Mouse (Mus musculus): ENCODE data around the gene Tmcc3. TPM values are rescaled to one million over a fixed set of nuclear protein-coding genes. Genes with fewer than 3 reads are reported as not detected.

The Tmcc3 gene
- polyA plus RNA-seq, 1 experiment from 2014 or later: 6.1 TPM

DNA sequence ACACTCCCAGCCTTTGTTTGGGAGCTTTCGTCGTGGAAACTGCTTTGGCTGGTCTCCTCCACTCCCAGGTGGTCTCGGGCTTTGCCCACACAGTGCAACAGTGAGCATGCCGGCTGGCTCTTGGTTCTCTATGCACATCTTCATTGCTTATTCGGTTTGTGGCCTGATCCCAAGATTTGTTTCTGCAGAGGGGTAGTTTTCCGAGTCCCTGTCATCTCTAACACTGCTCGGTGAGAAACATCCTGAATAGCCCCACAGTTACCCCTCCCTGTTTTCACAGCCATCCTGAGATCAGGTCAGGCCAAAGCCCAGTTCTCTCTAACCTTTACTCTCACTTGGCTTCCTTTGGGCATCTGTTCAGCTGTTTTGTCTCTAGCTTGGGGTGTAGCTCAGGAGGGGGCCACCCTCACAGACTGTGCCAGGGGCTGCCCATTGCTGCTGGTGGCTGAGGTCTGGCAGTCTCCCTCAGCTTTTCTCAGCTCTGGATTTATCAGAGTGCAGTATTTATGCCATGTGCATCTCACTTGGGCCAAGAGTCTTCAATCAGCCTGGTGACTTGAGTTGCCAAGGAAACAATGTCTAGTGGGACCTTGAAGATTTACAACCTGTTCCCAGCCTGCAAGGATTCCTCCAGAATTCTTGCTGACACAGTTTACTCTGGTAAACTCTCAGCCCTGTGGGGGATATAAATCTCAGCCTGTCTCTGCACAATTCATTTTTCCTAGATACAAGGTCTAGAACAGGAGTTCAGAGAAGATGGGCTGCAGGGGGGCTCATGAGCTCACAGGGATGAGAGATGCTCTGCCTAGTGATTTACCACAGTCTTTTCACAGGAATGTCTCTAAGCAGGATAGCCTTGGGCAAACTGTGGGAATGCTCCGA lies 102.3 kb downstream of the Tmcc3 start:
- peak; percentile 39; the same call in 1 of the 2 replicates for ATAC-seq (ENCODE audit: low FRiP score)
- no peak overlapping the region for H3K27ac ChIP-seq
- WGBS: 40% methylated on average over 8 of the region's 8 CpGs
- no peak overlapping the region for H3K4me3 ChIP-seq
- no peak overlapping the region for H3K9ac ChIP-seq
- peaks cover 26% of the 10 kb centered on the region for H3K4me1 ChIP-seq
- no peaks in the 10 kb centered on the region for H3K36me3 ChIP-seq
- no peaks in the 10 kb centered on the region for H3K9me3 ChIP-seq (replicated peaks)
- H3K4me2 ChIP-seq (replicated peaks): no peak overlapping the region
- H3K27me3 ChIP-seq: no peaks in the 10 kb centered on the region

GRCm38 (mm10) chr10:94415950-94416844 lies 104.4 kb downstream of the Tmcc3 start:
- no peaks in the 10 kb centered on the region for H3K36me3 ChIP-seq
- H3K4me1 ChIP-seq: peaks cover 26% of the 10 kb centered on the region
- peak overlapping the region; percentile 37 for H3K4me2 ChIP-seq (replicated peaks)
- 36% methylated on average over 22 of the region's 22 CpGs for WGBS
- no peak overlapping the region for H3K4me3 ChIP-seq
- no peaks in the 10 kb centered on the region for H3K27me3 ChIP-seq
- peak; percentile 27; the same call in 1 of the 2 replicates for ATAC-seq (ENCODE audit: low FRiP score)
- H3K9ac ChIP-seq: no peak overlapping the region
- H3K9me3 ChIP-seq (replicated peaks): no peaks in the 10 kb centered on the region
- 0 out of 2 replicates have a peak overlapping the region, but pooled peaks have one; percentile 1 for H3K27ac ChIP-seq

DNA sequence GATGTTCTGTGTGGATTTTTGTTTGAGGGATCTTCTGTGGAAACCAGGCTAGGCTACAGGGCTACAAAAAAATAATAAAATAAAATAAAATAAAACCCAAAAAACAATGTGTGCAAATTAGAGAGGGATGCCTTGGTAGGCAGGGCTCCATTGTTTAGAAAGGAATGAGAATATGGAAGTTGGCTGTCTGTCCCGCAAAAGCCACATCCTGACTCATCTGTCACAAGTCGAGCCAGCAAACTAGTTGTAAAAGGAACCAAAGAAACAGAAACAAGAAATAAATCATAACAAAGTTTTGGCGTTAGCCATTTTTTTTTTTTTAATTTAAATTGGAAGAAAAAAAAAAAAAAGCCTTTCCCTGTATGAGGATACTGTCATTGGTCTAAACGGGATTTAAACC lies 105.9 kb downstream of the Tmcc3 start:
- Histone ChIP-seq H3K9me3 (replicated peaks) (no peaks in the 10 kb centered on the region), H3K4me2 (replicated peaks) (no peak overlapping the region), H3K4me3 (no peak overlapping the region), H3K4me1 (peaks cover 26% of the 10 kb centered on the region), H3K27ac (no peak overlapping the region), H3K9ac (no peak overlapping the region), H3K27me3 (no peaks in the 10 kb centered on the region), H3K36me3 (no peaks in the 10 kb centered on the region)
- 89% methylated on average over 4 of the region's 4 CpGs for WGBS
- ATAC-seq (ENCODE audit: low FRiP score): no peak

- peak; percentile 90 for ATAC-seq (ENCODE audit: low FRiP score)
Measured at GRCm38 (mm10) chr10:94426000-94426920, 114.5 kb downstream of the Tmcc3 start.

DNA sequence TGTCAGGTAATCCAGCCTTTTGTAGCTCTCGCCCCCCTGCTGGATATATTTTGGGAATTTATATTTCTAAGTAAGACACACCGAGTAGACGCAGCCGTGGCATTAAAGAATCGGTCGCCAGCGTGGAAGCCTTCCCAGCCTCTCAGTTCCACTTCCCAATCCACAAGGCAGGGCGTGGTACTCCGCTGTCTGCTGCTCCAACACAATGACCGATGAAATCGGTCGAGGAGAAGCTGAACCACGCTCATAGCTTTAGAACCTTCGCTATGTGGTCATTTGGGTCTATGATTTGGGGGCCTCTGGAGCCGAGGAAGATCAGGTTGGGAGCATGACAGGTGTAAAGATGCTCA lies 115.1 kb downstream of the Tmcc3 start:
- peaks cover 5% of the 10 kb centered on the region; the same call in 1 of the 2 replicates for H3K4me1 ChIP-seq
- no peaks in the 10 kb centered on the region for H3K27me3 ChIP-seq
- 85% methylated on average over 15 of the region's 15 CpGs for WGBS
- 0 out of 2 replicates have a peak overlapping the region, but pooled peaks have one; percentile 3 for H3K27ac ChIP-seq
- H3K4me2 ChIP-seq (replicated peaks): no peak overlapping the region
- no peaks in the 10 kb centered on the region for H3K36me3 ChIP-seq
- H3K4me3 ChIP-seq: no peak overlapping the region
- no peaks in the 10 kb centered on the region for H3K9me3 ChIP-seq (replicated peaks)
- ATAC-seq (ENCODE audit: low FRiP score): no peak
- no peak overlapping the region for H3K9ac ChIP-seq

More at GRCm38 (mm10) chr10:94426000-94426920, 114.5 kb downstream of the Tmcc3 start:
- Histone ChIP-seq H3K4me1 (peaks cover 5% of the 10 kb centered on the region; the same call in 1 of the 2 replicates), H3K4me2 (replicated peaks) (no peak overlapping the region), H3K36me3 (no peaks in the 10 kb centered on the region), H3K27ac (0 out of 2 replicates have a peak overlapping the region, but pooled peaks have one; percentile 3), H3K27me3 (no peaks in the 10 kb centered on the region), H3K9ac (no peak overlapping the region), H3K4me3 (no peak overlapping the region), H3K9me3 (replicated peaks) (no peaks in the 10 kb centered on the region)
- 56% methylated on average over 12 of the region's 12 CpGs for WGBS

DNA sequence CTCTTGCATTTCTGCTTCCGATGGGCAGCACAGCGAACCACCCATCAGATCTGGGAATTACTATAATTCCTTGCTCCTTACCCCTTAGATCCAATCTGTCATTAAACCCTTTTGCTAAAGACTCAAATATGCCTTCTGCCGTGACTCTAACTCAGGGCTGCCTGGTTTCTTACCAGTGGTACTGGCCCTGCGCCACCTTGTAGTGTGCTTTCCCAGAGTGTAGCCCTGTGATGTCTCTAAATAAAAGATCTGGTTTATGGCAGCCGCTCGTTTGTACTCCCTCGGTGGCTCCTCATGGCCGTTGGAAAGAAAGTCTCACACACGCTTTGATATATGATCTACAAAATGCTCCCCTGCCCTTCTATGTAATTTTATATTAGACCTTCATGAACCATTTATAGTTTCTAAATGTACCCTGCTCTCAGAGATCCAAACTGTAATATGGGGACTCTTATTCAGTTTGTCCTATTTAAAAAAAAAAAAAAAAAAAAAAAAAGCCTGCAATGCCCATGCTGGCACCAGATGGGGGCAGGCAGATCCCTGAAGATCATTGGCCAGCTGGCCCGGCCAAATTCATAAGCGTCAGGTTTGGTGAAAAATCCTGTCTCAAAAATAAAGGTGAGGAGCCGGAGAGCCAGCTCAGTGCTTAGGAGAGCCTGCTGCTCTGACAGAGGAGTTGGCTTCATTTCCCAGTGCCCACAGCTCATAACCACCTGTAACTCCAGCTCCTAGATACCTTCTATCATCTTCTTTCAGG lies 116.6 kb downstream of the Tmcc3 start:
- H3K4me2 ChIP-seq (replicated peaks): no peak overlapping the region
- H3K9me3 ChIP-seq (replicated peaks): no peaks in the 10 kb centered on the region
- no peak overlapping the region for H3K4me3 ChIP-seq
- H3K4me1 ChIP-seq: peaks cover 5% of the 10 kb centered on the region; the same call in 1 of the 2 replicates
- H3K36me3 ChIP-seq: no peaks in the 10 kb centered on the region
- no peak overlapping the region for H3K9ac ChIP-seq
- ATAC-seq (ENCODE audit: low FRiP score): no peak
- no peaks in the 10 kb centered on the region for H3K27me3 ChIP-seq
- WGBS: 81% methylated on average over 12 of the region's 12 CpGs
- no peak overlapping the region for H3K27ac ChIP-seq

DNA sequence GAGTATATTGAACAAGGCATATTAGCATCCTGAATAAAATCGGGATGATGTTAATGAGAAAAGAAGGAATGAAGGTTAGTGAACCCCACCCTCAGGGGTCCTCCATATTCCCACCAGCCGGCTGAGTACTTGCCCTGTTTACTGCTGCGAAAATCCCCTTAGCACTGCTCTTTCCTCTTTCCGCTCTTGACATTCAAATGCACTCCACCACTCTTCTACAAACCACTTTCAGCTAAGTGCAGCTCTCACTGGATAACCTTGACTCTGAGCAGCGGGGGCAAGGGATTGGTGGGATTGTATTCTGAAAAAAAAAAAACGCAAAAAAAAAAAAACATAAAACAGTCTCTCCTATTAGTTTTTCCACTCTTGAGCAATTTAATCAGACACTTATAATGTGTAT lies 118.8 kb downstream of the Tmcc3 start:
- no peak overlapping the region for H3K9ac ChIP-seq
- peaks cover 5% of the 10 kb centered on the region; the same call in 1 of the 2 replicates for H3K4me1 ChIP-seq
- H3K4me3 ChIP-seq: no peak overlapping the region
- no peak overlapping the region for H3K27ac ChIP-seq
- H3K36me3 ChIP-seq: no peaks in the 10 kb centered on the region
- no peak overlapping the region for H3K4me2 ChIP-seq (replicated peaks)
- 70% methylated on average over 6 of the region's 6 CpGs for WGBS
- no peak for ATAC-seq (ENCODE audit: low FRiP score)
- H3K27me3 ChIP-seq: no peaks in the 10 kb centered on the region
- no peaks in the 10 kb centered on the region for H3K9me3 ChIP-seq (replicated peaks)

GRCm38 (mm10) chr10:94432933-94433332 lies 121.2 kb downstream of the Tmcc3 start:
- Histone ChIP-seq H3K9ac (no peak overlapping the region), H3K36me3 (no peaks in the 10 kb centered on the region), H3K4me3 (no peak overlapping the region), H3K27me3 (no peaks in the 10 kb centered on the region), H3K9me3 (replicated peaks) (no peaks in the 10 kb centered on the region), H3K27ac (no peak overlapping the region), H3K4me1 (no peaks in the 10 kb centered on the region), H3K4me2 (replicated peaks) (no peak overlapping the region)
- 76% methylated on average over 5 of the region's 5 CpGs for WGBS
- no peak for ATAC-seq (ENCODE audit: low FRiP score)

- ATAC-seq (ENCODE audit: low FRiP score): no peak
- Histone ChIP-seq H3K9me3 (replicated peaks) (no peaks in the 10 kb centered on the region), H3K9ac (no peak overlapping the region), H3K4me3 (no peak overlapping the region), H3K27ac (no peak overlapping the region), H3K4me1 (no peaks in the 10 kb centered on the region), H3K27me3 (no peaks in the 10 kb centered on the region), H3K36me3 (no peaks in the 10 kb centered on the region), H3K4me2 (replicated peaks) (no peak overlapping the region)
- WGBS: 48% methylated on average over 7 of the region's 7 CpGs
Measured at GRCm38 (mm10) chr10:94433901-94434300, 122.2 kb downstream of the Tmcc3 start.

DNA sequence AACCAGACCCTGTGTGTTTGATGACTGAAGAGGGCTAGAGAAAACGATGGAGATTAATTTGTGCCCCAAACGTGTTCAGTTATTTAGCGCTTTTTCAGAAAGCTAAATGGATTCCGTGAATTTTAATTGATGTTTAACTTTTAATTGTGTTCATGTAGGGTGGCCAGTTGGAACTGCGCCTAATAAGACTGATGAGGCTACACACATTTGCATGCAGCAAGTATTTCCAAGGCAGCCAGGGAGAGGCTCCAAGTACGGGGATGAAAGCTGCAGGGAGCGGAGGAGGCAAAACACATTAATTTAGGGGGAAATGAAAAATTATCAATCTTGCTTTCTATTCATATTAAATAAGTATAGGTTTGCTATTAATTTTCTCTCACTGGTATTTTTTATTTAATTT lies 131.0 kb downstream of the Tmcc3 start:
- H3K9ac ChIP-seq: no peak overlapping the region
- no peak for ATAC-seq (ENCODE audit: low FRiP score)
- H3K27ac ChIP-seq: no peak overlapping the region
- H3K4me1 ChIP-seq: 0 out of 2 replicates have a peak, but pooled peaks cover 13% of the 10 kb centered on the region
- no peak overlapping the region for H3K4me2 ChIP-seq (replicated peaks)
- no peaks in the 10 kb centered on the region for H3K9me3 ChIP-seq (replicated peaks)
- no peak overlapping the region for H3K4me3 ChIP-seq
- H3K27me3 ChIP-seq: no peaks in the 10 kb centered on the region; the same call in 1 of the 2 replicates
- H3K36me3 ChIP-seq: no peaks in the 10 kb centered on the region
- 71% methylated on average over 7 of the region's 7 CpGs for whole genome bisulfite sequencing

GRCm38 (mm10) chr10:94443453-94443852 lies 131.7 kb downstream of the Tmcc3 start:
- H3K4me2 ChIP-seq (replicated peaks): no peak overlapping the region
- H3K36me3 ChIP-seq: no peaks in the 10 kb centered on the region
- H3K4me3 ChIP-seq: no peak overlapping the region
- H3K9ac ChIP-seq: no peak overlapping the region
- 0 out of 2 replicates have a peak, but pooled peaks have one; percentile 40 for ATAC-seq (ENCODE audit: low FRiP score)
- H3K27ac ChIP-seq: no peak overlapping the region
- H3K4me1 ChIP-seq: 0 out of 2 replicates have a peak, but pooled peaks cover 13% of the 10 kb centered on the region
- no peaks in the 10 kb centered on the region; the same call in 1 of the 2 replicates for H3K27me3 ChIP-seq
- 95% methylated on average over 4 of the region's 4 CpGs for WGBS
- H3K9me3 ChIP-seq (replicated peaks): no peaks in the 10 kb centered on the region
